Mouse (Mus musculus) MEL (cell line): ENCODE measurements at regions not wholly inside any gene's neighbourhood (a gene's known extent, or its start where the extent isn't known, plus 50 kb on each side); places are given as distances from the start of the nearest gene placed in this dataset.

Source experiments
- DNase-seq: peaks from one replicate; pipeline ENCODE4 v3.0.0; 2011; ENCODE audit warnings: low read depth, low spot score
- H3K27ac ChIP-seq: 2 replicates; pipeline ENCODE4 v1.5.1; 2012; ENCODE audit warnings: low read depth, mild to moderate bottlenecking, control low read depth, low read length, moderate library complexity; ENCODE audit not compliant: control insufficient read depth
- H3K27me3 ChIP-seq, 2 experiments: fragments of 150-350 bp in 1 of 2; sonication (generic) in 1 of 2; 2 replicates each; pipeline ENCODE4 v1.6.1; 2012; ENCODE audit warnings: low read length in 2 of 2, mild to moderate bottlenecking in 2 of 2, improper control_type of control experiment in 1 of 2, moderate library complexity in 1 of 2; ENCODE audit not compliant: insufficient read depth in 2 of 2, control insufficient read depth in 1 of 2
- H3K36me3 ChIP-seq, 2 experiments: 2 replicates each; pipeline ENCODE4 v1.6.1; 2012 to 2014; ENCODE audit warnings: low read length in 2 of 2, improper control_type of control experiment in 1 of 2, inconsistent platforms in 1 of 2, mild to moderate bottlenecking in 1 of 2; ENCODE audit not compliant: insufficient read depth in 2 of 2, control insufficient read depth in 1 of 2
- H3K4me1 ChIP-seq, 2 experiments: fragments of 150-350 bp in 1 of 2; sonication (generic) in 1 of 2; 2 replicates each; pipeline ENCODE4 v1.6.1; 2012; ENCODE audit warnings: low read length in 2 of 2, improper control_type of control experiment in 1 of 2, mild to moderate bottlenecking in 1 of 2; ENCODE audit not compliant: insufficient read depth in 2 of 2, control insufficient read depth in 1 of 2
- H3K4me3 ChIP-seq, 2 experiments: fragments of 150-350 bp in 1 of 2; sonication (generic) in 1 of 2; 2 replicates each; pipeline ENCODE4 v1.5.1; 2012; ENCODE audit warnings: low read depth in 2 of 2, low read length in 2 of 2, mild to moderate bottlenecking in 2 of 2, moderate library complexity in 2 of 2, control low read depth in 1 of 2, improper control_type of control experiment in 1 of 2; ENCODE audit not compliant: control insufficient read depth in 1 of 2, insufficient read depth in 1 of 2
- H3K79me2 ChIP-seq: 2 replicates; pipeline ENCODE4 v1.6.1; 2012; ENCODE audit warnings: mild to moderate bottlenecking, low read length, moderate library complexity; ENCODE audit not compliant: control insufficient read depth, poor library complexity, insufficient read depth
- H3K9ac ChIP-seq: 2 replicates; pipeline ENCODE4 v1.6.1; 2012; ENCODE audit warnings: low read depth, mild to moderate bottlenecking, control low read depth, low read length, moderate library complexity; ENCODE audit not compliant: control insufficient read depth, poor library complexity, severe bottlenecking
- H3K9me3 ChIP-seq: fragments of 150-350 bp; sonication (generic); replicated peaks from 2 replicates; pipeline ENCODE4 v1.6.1; 2012; ENCODE audit warnings: mild to moderate bottlenecking, low read length, improper control_type of control experiment, moderate library complexity; ENCODE audit not compliant: insufficient read depth
- CHD2 ChIP-seq: IDR thresholded peaks from 2 replicates; pipeline ENCODE4 v1.6.1; 2011; ENCODE audit warnings: low read length, improper control_type of control experiment
- CTCF ChIP-seq, 3 experiments: IDR thresholded peaks in 2 of 3; conservative IDR thresholded peaks in 1 of 3; 2 replicates each; pipeline ENCODE4 v1.5.1; 2011 to 2012; ENCODE audit warnings: low read length in 3 of 3, low read depth in 2 of 3, mild to moderate bottlenecking in 2 of 3, improper control_type of control experiment in 1 of 3, inconsistent platforms in 1 of 3, mixed read lengths in 1 of 3, moderate library complexity in 1 of 3; ENCODE audit not compliant: control insufficient read depth in 1 of 3, insufficient read depth in 1 of 3, poor library complexity in 1 of 3, severe bottlenecking in 1 of 3
- ELF1 ChIP-seq: IDR thresholded peaks from 2 replicates; pipeline ENCODE4 v1.6.1; 2014; ENCODE audit warnings: low read depth, mild to moderate bottlenecking, inconsistent platforms, low read length, improper control_type of control experiment, moderate library complexity
- EP300 ChIP-seq, 2 experiments: IDR thresholded peaks; 2 replicates each; pipeline ENCODE4 v1.6.1; 2011; ENCODE audit warnings: improper control_type of control experiment in 2 of 2, low read length in 2 of 2, low read depth in 1 of 2, mild to moderate bottlenecking in 1 of 2
- ETS1 ChIP-seq: IDR thresholded peaks from 2 replicates; pipeline ENCODE4 v1.6.1; 2012; ENCODE audit warnings: low read depth, mild to moderate bottlenecking, inconsistent platforms, low read length, improper control_type of control experiment, moderate library complexity
- HCFC1 ChIP-seq: IDR thresholded peaks from 2 replicates; pipeline ENCODE4 v1.6.1; 2012; ENCODE audit warnings: low read depth, mild to moderate bottlenecking, inconsistent platforms, low read length, improper control_type of control experiment, moderate library complexity
- JUND ChIP-seq: IDR thresholded peaks from 2 replicates; pipeline ENCODE4 v1.6.1; 2011; ENCODE audit warnings: low read depth, mild to moderate bottlenecking, improper control_type of control experiment, low read length
- MAFK ChIP-seq: IDR thresholded peaks from 2 replicates; pipeline ENCODE4 v1.6.1; 2011; ENCODE audit warnings: low read depth, mild to moderate bottlenecking, low read length, improper control_type of control experiment, borderline replicate concordance
- MAX ChIP-seq: IDR thresholded peaks from 2 replicates; pipeline ENCODE4 v1.6.1; 2011; ENCODE audit warnings: low read length, improper control_type of control experiment
- MEF2A ChIP-seq: IDR thresholded peaks from 2 replicates; pipeline ENCODE4 v1.6.1; 2014; ENCODE audit warnings: low read depth, mild to moderate bottlenecking, inconsistent platforms, low read length, improper control_type of control experiment; ENCODE audit not compliant: poor library complexity, insufficient replicate concordance, severe bottlenecking; ENCODE audit errors: extremely low read depth
- MYB ChIP-seq: IDR thresholded peaks from 2 replicates; pipeline ENCODE4 v1.6.1; 2011; ENCODE audit warnings: mild to moderate bottlenecking, low read depth, low read length, improper control_type of control experiment
- MYC ChIP-seq: IDR thresholded peaks from 2 replicates; pipeline ENCODE4 v1.6.1; 2011; ENCODE audit warnings: low read depth, mild to moderate bottlenecking, low read length, improper control_type of control experiment, moderate library complexity
- NRF1 ChIP-seq: IDR thresholded peaks from 2 replicates; pipeline ENCODE4 v1.6.1; 2014; ENCODE audit warnings: low read depth, mild to moderate bottlenecking, inconsistent platforms, low read length, improper control_type of control experiment, moderate library complexity; ENCODE audit not compliant: poor library complexity, insufficient read depth, severe bottlenecking
- POLR2AphosphoS2 ChIP-seq: IDR thresholded peaks from 2 replicates; pipeline ENCODE4 v1.6.1; 2011; ENCODE audit warnings: low read length, improper control_type of control experiment
- POLR2AphosphoS5 ChIP-seq: IDR thresholded peaks from 2 replicates; pipeline ENCODE4 v1.6.1; 2012; ENCODE audit warnings: low read depth, borderline replicate concordance, mild to moderate bottlenecking, inconsistent platforms, low read length, moderate library complexity, mixed read lengths
- RCOR1 ChIP-seq: IDR thresholded peaks from 2 replicates; pipeline ENCODE4 v1.6.1; 2012; ENCODE audit warnings: low read depth, mild to moderate bottlenecking, inconsistent platforms, low read length, improper control_type of control experiment
- SIN3A ChIP-seq: IDR thresholded peaks from 2 replicates; pipeline ENCODE4 v1.6.1; 2012; ENCODE audit warnings: low read length, improper control_type of control experiment, inconsistent platforms
- SMC3 ChIP-seq: IDR thresholded peaks from 2 replicates; pipeline ENCODE4 v1.6.1; 2011; ENCODE audit warnings: low read depth, low read length, improper control_type of control experiment
- TAL1 ChIP-seq: IDR thresholded peaks from 2 replicates; pipeline ENCODE4 v1.6.1; 2012; ENCODE audit warnings: mild to moderate bottlenecking, inconsistent platforms, low read length, moderate library complexity, mixed read lengths
- TBP ChIP-seq: IDR thresholded peaks from 2 replicates; pipeline ENCODE4 v1.8.0; 2011; ENCODE audit warnings: low read depth, low read length, improper control_type of control experiment
- TCF12 ChIP-seq: IDR thresholded peaks from 2 replicates; pipeline ENCODE4 v1.6.1; 2014; ENCODE audit warnings: low read depth, mild to moderate bottlenecking, inconsistent platforms, low read length, improper control_type of control experiment, moderate library complexity
- UBTF ChIP-seq: IDR thresholded peaks from 2 replicates; pipeline ENCODE4 v1.6.1; 2012; ENCODE audit warnings: low read depth, mild to moderate bottlenecking, inconsistent platforms, low read length, improper control_type of control experiment, moderate library complexity, borderline replicate concordance; ENCODE audit not compliant: insufficient read depth
- USF1 ChIP-seq: IDR thresholded peaks from 2 replicates; pipeline ENCODE4 v1.6.1; 2014; ENCODE audit warnings: low read depth, mild to moderate bottlenecking, inconsistent platforms, low read length, improper control_type of control experiment, moderate library complexity
- ZNF384 ChIP-seq: IDR thresholded peaks from 2 replicates; pipeline ENCODE4 v1.6.1; 2012; ENCODE audit warnings: low read depth, mild to moderate bottlenecking, inconsistent platforms, low read length, improper control_type of control experiment

GRCm38 (mm10) chr1:47507801-47508200 is 615.1 kb upstream of the Slc39a10 start:
- no peak for DNase-seq
- Histone ChIP-seq H3K4me1 (no peaks in the 10 kb centered on the region), H3K9ac (no peak overlapping the region), H3K36me3 (no peaks in the 10 kb centered on the region), H3K9me3 (no peaks in the 10 kb centered on the region), H3K79me2 (no peaks in the 10 kb centered on the region), H3K4me3 (no peak overlapping the region), H3K27me3 (no peaks in the 10 kb centered on the region), H3K27ac (no peak overlapping the region)
- TF ChIP-seq MAFK, result no peak
- no peak for TF ChIP-seq ETS1
- no peak for TF ChIP-seq HCFC1
- no peak for TF ChIP-seq SMC3
- TF ChIP-seq NRF1, result no peak
- TF ChIP-seq CHD2, result no peak
- TF ChIP-seq MEF2A, result no peak
- TF ChIP-seq POLR2AphosphoS5, result no peak
- no peak for TF ChIP-seq MYB
- TF ChIP-seq ZNF384, result no peak
- no peak for TF ChIP-seq ELF1

GRCm38 (mm10) chr1:47488581-47489204 is 596.0 kb upstream of the Slc39a10 start:
- H3K9me3 ChIP-seq, result no peaks in the 10 kb centered on the region
- H3K27me3 ChIP-seq, result no peaks in the 10 kb centered on the region
- H3K36me3 ChIP-seq, result no peaks in the 10 kb centered on the region
- no peak overlapping the region for H3K9ac ChIP-seq
- H3K4me1 ChIP-seq, result no peaks in the 10 kb centered on the region
- no peak overlapping the region for H3K27ac ChIP-seq
- TF ChIP-seq SMC3, result no peak
- TF ChIP-seq CTCF (IDR thresholded peaks at IDR 0.05 in 2 of 3, conservative IDR thresholded peaks at IDR 0.05 in 1 of 3; ENCODE audit: control insufficient read depth in 1 of 3, insufficient read depth in 1 of 3, low read depth in 2 of 3, low read length in 3 of 3, poor library complexity in 1 of 3, severe bottlenecking in 1 of 3), result no peak
- no peak for TF ChIP-seq POLR2AphosphoS2
- TF ChIP-seq TCF12, result no peak
- no peak for TF ChIP-seq NRF1
- no peak for TF ChIP-seq CHD2
- TF ChIP-seq ELF1, result no peak
- no peak for TF ChIP-seq MAX
- no peak for TF ChIP-seq TBP
- TF ChIP-seq MAFK, result no peak
- TF ChIP-seq TAL1, result no peak
- no peak for TF ChIP-seq USF1
- TF ChIP-seq MYC, result no peak
- no peak for TF ChIP-seq UBTF
- TF ChIP-seq SIN3A, result no peak
- TF ChIP-seq POLR2AphosphoS5, result no peak
- no peak for TF ChIP-seq RCOR1
- TF ChIP-seq EP300 (IDR thresholded peaks at IDR 0.05; ENCODE audit: low read depth in 1 of 2, low read length in 2 of 2), result no peak
- no peak for TF ChIP-seq JUND
- no peak for TF ChIP-seq ETS1
- no peak for DNase-seq
- H3K79me2 ChIP-seq, result no peaks in the 10 kb centered on the region
- H3K4me3 ChIP-seq, result no peak overlapping the region
